In genomic region chr9:59271711-59272110, GRCm38 (mm10) we compare ENCODE assay signal across 9 mouse cellular contexts. TPM values are rescaled to one million over a fixed set of nuclear protein-coding genes. Genes with fewer than 3 reads are reported as not detected.
A peak's percentile ranks its signal among the peaks of the same experiment; 100 is the strongest.
DNase-seq lines count a peak whose midpoint lies in the region; ATAC-seq lines count a peak whose summit lies in the region.
"Had no signal": no experiment of that assay in that cellular context is flagged by ENCODE, and none has a peak within 500 bp of the region (broad histone marks: within the 10 kb centered on the region; RNA-seq: fewer than 3 reads in every experiment).

No protein-coding gene starts in this region.

- peak overlapping the region; percentile 48; the same call in 1 of the 2 replicates for H3K27ac ChIP-seq in kidney, embryonic 16.5 days (ENCODE audit: low read length)
- no peak overlapping the region for H3K27ac ChIP-seq in forebrain, embryonic 11.5 days (ENCODE audit: low read depth, low read length)

- no peak overlapping the region for H3K4me2 ChIP-seq in kidney, embryonic 16.5 days (replicated peaks; ENCODE audit: low read depth, low read length)
- no peak overlapping the region for H3K4me2 ChIP-seq in forebrain, embryonic 11.5 days (ENCODE audit: low read depth, low read length, severe bottlenecking)
- H3K4me2 ChIP-seq: limb, embryonic 12.5 days had no signal

- no peaks in the 10 kb centered on the region for H3K9me3 ChIP-seq in kidney, embryonic 16.5 days (ENCODE audit: low read length)
- H3K9me3 ChIP-seq in forebrain, embryonic 11.5 days (ENCODE audit: control insufficient read depth, low read length), result no peaks in the 10 kb centered on the region
- H3K9me3 ChIP-seq: limb, embryonic 12.5 days had no signal

- WGBS in kidney, embryonic 16.5 days, result 24% methylated on average over 6 of the region's 6 CpGs
- WGBS in forebrain, embryonic 11.5 days, result 59% methylated on average over 6 of the region's 6 CpGs

- DNase-seq in gastrocnemius, postnatal 25 days, result peak; percentile 25
- DNase-seq in gastrocnemius, postnatal 4 days (ENCODE audit: low spot score in 2 of 2), result no peak
- peak; percentile 22 for DNase-seq in c-Kit-negative CD71-positive TER-119-positive erythroid progenitor cells, embryonic 14.5 days (ENCODE audit: low read depth, low spot score)
- peak; percentile 86 for DNase-seq in lung, postnatal 25 days (ENCODE audit: low spot score)
- DNase-seq in forebrain, embryonic 11.5 days (ENCODE audit: low spot score), result no peak
- DNase-seq in cerebellum, adult 8-10 months, result no peak
- DNase-seq in natural killer cell, adult 2 months (ENCODE audit: low spot score in 2 of 2), result no peak

- ATAC-seq in kidney, embryonic 16.5 days (ENCODE audit: low FRiP score, low TSS enrichment), result peak; percentile 76; the same call in 1 of the 2 replicates
- no peak for ATAC-seq in forebrain, embryonic 11.5 days (replicated peaks; ENCODE audit: low FRiP score)

- no peaks in the 10 kb centered on the region for H3K27me3 ChIP-seq in kidney, embryonic 16.5 days (ENCODE audit: insufficient read depth, low read length)
- no peaks in the 10 kb centered on the region for H3K27me3 ChIP-seq in forebrain, embryonic 11.5 days (ENCODE audit: control insufficient read depth, insufficient read depth, low read length)
- H3K27me3 ChIP-seq: limb, embryonic 12.5 days had no signal

- no peak overlapping the region for H3K4me3 ChIP-seq in kidney, embryonic 16.5 days (ENCODE audit: low read length)
- no peak overlapping the region for H3K4me3 ChIP-seq in forebrain, embryonic 11.5 days (ENCODE audit: low read depth, low read length)
- H3K4me3 ChIP-seq: limb, embryonic 12.5 days had no signal

- no peaks in the 10 kb centered on the region for H3K36me3 ChIP-seq in kidney, embryonic 16.5 days (ENCODE audit: insufficient read depth, low read length)
- no peaks in the 10 kb centered on the region for H3K36me3 ChIP-seq in forebrain, embryonic 11.5 days (ENCODE audit: control insufficient read depth, insufficient read depth, low read length)
- H3K36me3 ChIP-seq: limb, embryonic 12.5 days had no signal

- 0 out of 2 replicates have a peak overlapping the region, but pooled peaks have one; percentile 4 for H3K9ac ChIP-seq in kidney, embryonic 16.5 days (replicated peaks; ENCODE audit: low read length)
- no peak overlapping the region for H3K9ac ChIP-seq in forebrain, embryonic 11.5 days (ENCODE audit: low read length)

- peaks cover 24% of the 10 kb centered on the region for H3K4me1 ChIP-seq in kidney, embryonic 16.5 days (ENCODE audit: insufficient read depth, low read length)
- H3K4me1 ChIP-seq in forebrain, embryonic 11.5 days (replicated peaks; ENCODE audit: control insufficient read depth, insufficient read depth, low read length), result no peaks in the 10 kb centered on the region

RNA-seq across cellular contexts. Expression of gene Adpgk, which starts 19.6 kb away (rescaled TPM):
- 1 to 10 TPM; 7.1 to 7.5 TPM for total RNA-seq in gastrocnemius, postnatal 25 days (2021)
- 10 to 100 TPM; 17.3 to 17.6 TPM for total RNA-seq in gastrocnemius, postnatal 4 days (2021)
- 36.7 and 37.6 TPM in 2 replicates for polyA plus RNA-seq in kidney, embryonic 16.5 days (2015; fragmentation: Nextera tagmentation; extraction: Ambion mirVana)
- 39.2 and 40.4 TPM in 2 replicates for polyA plus RNA-seq in forebrain, embryonic 11.5 days (2014; fragmentation: Nextera tagmentation; extraction: Ambion mirVana)

Comparison
In these comparisons a context has a peak if more than half of its experiments do, and no peak if none do; other contexts are left out.
1. DNase-seq: peak in gastrocnemius, postnatal 25 days (single experiment), c-Kit-negative CD71-positive TER-119-positive erythroid progenitor cells, embryonic 14.5 days (single experiment) and lung, postnatal 25 days (single experiment); none in gastrocnemius, postnatal 4 days (0 of 2), forebrain, embryonic 11.5 days (single experiment), cerebellum, adult 8-10 months (single experiment) and natural killer cell, adult 2 months (0 of 2).